In genomic region chr2:60323411-60323810, GRCm38 (mm10) we compare ENCODE assay signal across 9 mouse cellular contexts. TPM values are rescaled to one million over a fixed set of nuclear protein-coding genes. Genes with fewer than 3 reads are reported as not detected.
DNase-seq lines count a peak whose midpoint lies in the region; ATAC-seq and TF ChIP-seq lines count a peak whose summit lies in the region.
"Had no signal": no experiment of that assay in that cellular context is flagged by ENCODE, and none has a peak within 500 bp of the region (broad histone marks: within the 10 kb centered on the region; RNA-seq: fewer than 3 reads in every experiment).

No protein-coding gene starts in this region.

- ATAC-seq in heart, embryonic 12.5 days (ENCODE audit: insufficient number of reproducible peaks, low FRiP score) = no peak
- ATAC-seq in activated CD4-positive, CD25-positive, alpha-beta regulatory T cell, adult 4 months = peak; percentile 90
- ATAC-seq in megakaryocyte, adult 5-6 weeks (ENCODE audit: poor library complexity, severe bottlenecking) = peak; percentile 72

- DNase-seq in heart, adult 2 months = no peak
- DNase-seq in CD4-positive helper T cell, adult 2 months (ENCODE audit: low read depth, low spot score) = peak; percentile 44
- DNase-seq in testis, postnatal 10 days (ENCODE audit: low spot score) = no peak
- no peak for DNase-seq in left cerebral cortex, postnatal 25 days (ENCODE audit: low spot score in 2 of 2)
- no peak for DNase-seq in gastrocnemius, adult 18-20 months (ENCODE audit: low spot score)

- no peaks in the 10 kb centered on the region for H3K27me3 ChIP-seq in heart, adult 2 months (ENCODE audit: control insufficient read depth, insufficient read depth, low read length)
- no peaks in the 10 kb centered on the region for H3K27me3 ChIP-seq in heart, embryonic 12.5 days (replicated peaks)

- no peaks in the 10 kb centered on the region for H3K4me1 ChIP-seq in heart, adult 2 months (ENCODE audit: control insufficient read depth, insufficient read depth, low read length)
- no peaks in the 10 kb centered on the region; the same call in 1 of the 2 replicates for H3K4me1 ChIP-seq in heart, embryonic 12.5 days (replicated peaks)

- no peak overlapping the region for H3K27ac ChIP-seq in heart, adult 2 months
- H3K27ac ChIP-seq in heart, embryonic 12.5 days (ENCODE audit: poor library complexity, severe bottlenecking) = no peak overlapping the region

- H3K79me2 ChIP-seq in heart, adult 2 months (replicated peaks; ENCODE audit: control insufficient read depth, insufficient read depth, low read length) = no peaks in the 10 kb centered on the region

- H3K4me3 ChIP-seq in heart, adult 2 months = no peak overlapping the region
- H3K4me3 ChIP-seq in heart, embryonic 12.5 days = no peak overlapping the region
- H3K4me3 ChIP-seq: myocyte had no signal

- TF ChIP-seq EP300 in heart, adult 2 months (IDR thresholded peaks at IDR 0.05; ENCODE audit: insufficient read depth, low read depth, low read length) = no peak

- TF ChIP-seq CTCF in heart, adult 2 months (IDR thresholded peaks at IDR 0.05) = peak; percentile 73

- H3K9ac ChIP-seq in heart, adult 2 months (ENCODE audit: low read depth, low read length) = no peak overlapping the region
- no peak overlapping the region for H3K9ac ChIP-seq in heart, embryonic 12.5 days

- intact Hi-C loops in heart, adult 2 months (cut with DNase I) = no loop called here
- intact Hi-C loops in left cerebral cortex, postnatal 25 days (cut with DNase I) = loop anchor here (2.0 kb wide), 1 partner anchor 71 kb away; no protein-coding TSS in a partner anchor

- H3K4me2 ChIP-seq in heart, embryonic 12.5 days = no peak overlapping the region

- H3K36me3 ChIP-seq in heart, adult 2 months (ENCODE audit: control insufficient read depth, insufficient read depth, low read length) = no peaks in the 10 kb centered on the region
- H3K36me3 ChIP-seq in heart, embryonic 12.5 days = no peaks in the 10 kb centered on the region

- no peak for TF ChIP-seq POLR2A in heart, adult 2 months (IDR thresholded peaks at IDR 0.05; ENCODE audit: insufficient read depth, low read depth, low read length)

- WGBS in heart, adult 2 months = 76% methylated on average over 5 of the region's 5 CpGs
- WGBS in heart, embryonic 12.5 days = 70% methylated on average over 5 of the region's 5 CpGs

- H3K9me3 ChIP-seq in heart, embryonic 12.5 days (replicated peaks) = no peaks in the 10 kb centered on the region

RNA-seq across cellular contexts. Expression of gene Cd302, which starts 39.1 kb away (rescaled TPM):
- 10 to 100 TPM in 1 of 2 experiments, 1 to 10 TPM in 1; 9.2 to 10.6 TPM for total RNA-seq in heart, adult 2 months (2021)
- 10.2 and 11.6 TPM in 2 replicates for polyA plus RNA-seq in heart, adult 2 months (2012; rRNA removed)
- 23.3 and 23.9 TPM in 2 replicates for polyA plus RNA-seq in heart, embryonic 12.5 days (2016; fragmentation: Nextera tagmentation; extraction: Ambion mirVana)
- polyA plus RNA-seq in activated CD4-positive, CD25-positive, alpha-beta regulatory T cell, adult 4 months (2017; shearing (Covaris generic)) = 1 to 10 TPM; 2.2 to 5.4 TPM
- 66.5 and 80.8 TPM in 2 replicates for total RNA-seq in megakaryocyte, adult 5-6 weeks (2015)
- total RNA-seq in megakaryocyte, adult 5-6 weeks (2017) = 29.1 and 36.1 TPM in 2 replicates
- total RNA-seq in left cerebral cortex, postnatal 25 days (2021) = 10 to 100 TPM; 19.1 to 19.6 TPM
- 10 to 100 TPM in 1 of 2 experiments, 1 to 10 TPM in 1; 7.6 to 10.1 TPM for total RNA-seq in gastrocnemius, adult 18-20 months (2021)

RNA-seq across cellular contexts. Expression of gene Ly75, which starts 59.7 kb away (rescaled TPM):
- total RNA-seq in heart, adult 2 months (2021) = under 1 TPM; 0.57 to 0.68 TPM
- 0.37 and 0.79 TPM in 2 replicates for polyA plus RNA-seq in heart, adult 2 months (2012; rRNA removed)
- 2.6 and 2.9 TPM in 2 replicates for polyA plus RNA-seq in heart, embryonic 12.5 days (2016; fragmentation: Nextera tagmentation; extraction: Ambion mirVana)
- 10 to 100 TPM; 13.9 to 15.7 TPM for polyA plus RNA-seq in activated CD4-positive, CD25-positive, alpha-beta regulatory T cell, adult 4 months (2017; shearing (Covaris generic))
- 6.7 and 7.3 TPM in 2 replicates for total RNA-seq in megakaryocyte, adult 5-6 weeks (2015)
- 10.0 and 15.4 TPM in 2 replicates for total RNA-seq in megakaryocyte, adult 5-6 weeks (2017)
- total RNA-seq in left cerebral cortex, postnatal 25 days (2021) = 1 to 10 TPM; 1.2 to 1.7 TPM
- under 1 TPM; 0.09 to 0.14 TPM for total RNA-seq in gastrocnemius, adult 18-20 months (2021)
